Mouse (Mus musculus): ENCODE data around the gene Papolb.

- TF ChIP-seq MEF2A (IDR thresholded peaks at IDR 0.05; ENCODE audit: extremely low read depth, insufficient replicate concordance, low read depth, low read length, poor library complexity, severe bottlenecking) = no peak
- TF ChIP-seq GATA1 (IDR thresholded peaks at IDR 0.05; ENCODE audit: low read depth, low read length) = no peak
- TF ChIP-seq UBTF (IDR thresholded peaks at IDR 0.05; ENCODE audit: borderline replicate concordance, insufficient read depth, low read depth, low read length) = no peak
- TF ChIP-seq TAL1 (IDR thresholded peaks at IDR 0.05; ENCODE audit: low read length) = no peak
- no peak for TF ChIP-seq CTCF (IDR thresholded peaks at IDR 0.05 in 2 of 3, conservative IDR thresholded peaks at IDR 0.05 in 1 of 3; ENCODE audit: control insufficient read depth in 1 of 3, insufficient read depth in 1 of 3, low read depth in 2 of 3, low read length in 3 of 3, poor library complexity in 1 of 3, severe bottlenecking in 1 of 3)
- TF ChIP-seq ELF1 (IDR thresholded peaks at IDR 0.05; ENCODE audit: low read depth, low read length) = no peak
- TF ChIP-seq MAFK (IDR thresholded peaks at IDR 0.05; ENCODE audit: borderline replicate concordance, low read depth, low read length) = no peak
- no peak for TF ChIP-seq POLR2A (IDR thresholded peaks at IDR 0.05; ENCODE audit: control insufficient read depth in 1 of 2, insufficient read depth in 1 of 2, low read depth in 1 of 2, low read length in 2 of 2, poor library complexity in 1 of 2)
- no peak for TF ChIP-seq ZC3H11A (IDR thresholded peaks at IDR 0.05; ENCODE audit: low read depth, low read length)
- TF ChIP-seq HCFC1 (IDR thresholded peaks at IDR 0.05; ENCODE audit: low read depth, low read length) = no peak
- no peak for TF ChIP-seq USF2 (IDR thresholded peaks at IDR 0.05; ENCODE audit: borderline replicate concordance in 1 of 2, insufficient read depth in 1 of 2, low read depth in 1 of 2, low read length in 2 of 2)
- no peak for TF ChIP-seq ZKSCAN1 (IDR thresholded peaks at IDR 0.05; ENCODE audit: low read depth, low read length)
These were observed 34.4 kb downstream of the Papolb start for GRCm38 (mm10) chr5:142495321-142496096.
